Mouse (Mus musculus) heart, adult 2 months (tissue): ENCODE data around the gene Fem1a. TPM values are rescaled to one million over a fixed set of nuclear protein-coding genes. Genes with fewer than 3 reads are reported as not detected.

ENCODE experiments used
- DNase-seq, 2 experiments: peaks; one replicate each; pipeline ENCODE4 v3.0.0; 2021
- H3K27ac ChIP-seq: fragments of 200-600 bp; 2 replicates; pipeline ENCODE4 v1.8.1; 2022
- H3K27me3 ChIP-seq: fragments of 200-500 bp; 2 replicates; pipeline ENCODE4 v1.6.1; 2012; ENCODE audit warnings: mild to moderate bottlenecking, low read length, inconsistent platforms, mixed read lengths; ENCODE audit not compliant: control insufficient read depth, insufficient read depth
- H3K36me3 ChIP-seq: fragments of 200-500 bp; 2 replicates; pipeline ENCODE4 v1.6.1; 2012; ENCODE audit warnings: low read length, inconsistent platforms; ENCODE audit not compliant: control insufficient read depth, insufficient read depth
- H3K4me1 ChIP-seq: fragments of 200-500 bp; 2 replicates; pipeline ENCODE4 v1.6.1; 2011; ENCODE audit warnings: low read length; ENCODE audit not compliant: control insufficient read depth, insufficient read depth
- H3K4me3 ChIP-seq: fragments of 200-600 bp; 2 replicates; pipeline ENCODE4 v1.8.1; 2022
- H3K79me2 ChIP-seq: fragments of 200-500 bp; replicated peaks from 2 replicates; pipeline ENCODE4 v1.6.1; 2012; ENCODE audit warnings: mild to moderate bottlenecking, inconsistent platforms, low read length, moderate library complexity, mixed read lengths; ENCODE audit not compliant: control insufficient read depth, insufficient read depth
- H3K9ac ChIP-seq: fragments of 200-500 bp; 2 replicates; pipeline ENCODE4 v1.6.1; 2012; ENCODE audit warnings: low read depth, mild to moderate bottlenecking, control low read depth, inconsistent platforms, low read length, mixed read lengths
- CTCF ChIP-seq: fragments of 200-600 bp; IDR thresholded peaks from 2 replicates; pipeline ENCODE4 v1.8.1; 2022; ENCODE audit warnings: antibody characterized with exemption, mild to moderate bottlenecking, moderate library complexity
- EP300 ChIP-seq: fragments of 200-500 bp; IDR thresholded peaks from 2 replicates; pipeline ENCODE4 v1.6.1; 2011; ENCODE audit warnings: low read depth, low read length, control low read depth; ENCODE audit not compliant: insufficient read depth
- POLR2A ChIP-seq: fragments of 200-500 bp; IDR thresholded peaks from 2 replicates; pipeline ENCODE4 v1.6.1; 2011; ENCODE audit warnings: mild to moderate bottlenecking, low read depth, low read length, control low read depth; ENCODE audit not compliant: insufficient read depth
- WGBS: fragments of 180-500 bp; shearing (Covaris S2); methylation state at CpG from one replicate; pipeline ENCODE4 v1.1.7; 2018; 5-methylcytosine and 5-hydroxymethylcytosine counted together
- intact Hi-C: fragments of 180-260 bp; cut with DNase I; formaldehyde crosslinking; loops from one replicate; pipeline ENCODE4 v1.15.1; 2025
- polyA plus RNA-seq: library from polyadenylated mRNA; depleted of rRNA; stranded (reverse); fragments of >200 nt; gene quantifications from 2 replicates; pipeline ENCODE4 v1.2.3, GENCODE M21; 2012
- total RNA-seq, 2 experiments: library from RNA; stranded (reverse); gene quantifications; 2 replicates each; pipeline ENCODE4 v1.2.3; 2021

Fem1a gene
- total and polyA plus RNA-seq, 3 experiments, result 81.5 to 124 (median 108) TPM

DNA sequence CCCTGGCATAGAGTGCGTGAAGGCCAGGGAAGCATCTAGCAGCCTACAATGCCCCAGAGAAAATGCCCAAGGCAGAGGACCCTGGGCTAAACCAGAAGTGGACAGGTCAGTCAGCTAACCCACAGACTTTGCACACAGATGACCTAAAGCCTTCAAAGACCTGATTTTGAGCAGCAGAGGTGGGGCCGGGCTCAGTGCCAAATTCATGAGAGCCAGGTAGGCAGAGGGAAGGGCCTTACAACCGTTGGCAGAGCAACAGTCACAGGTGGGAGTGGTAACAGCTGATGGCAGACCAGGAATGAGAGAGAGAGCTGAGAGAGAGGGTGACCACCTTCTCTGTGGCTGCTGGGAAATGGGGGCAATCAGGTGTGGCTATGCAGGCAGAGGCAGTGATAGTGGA, 16.0 kb downstream of the Fem1a start:
- WGBS, result 66% methylated on average over 3 of the region's 3 CpGs
- Histone ChIP-seq H3K4me1 (peaks cover 16% of the 10 kb centered on the region), H3K36me3 (peaks cover 2% of the 10 kb centered on the region; the same call in 1 of the 2 replicates), H3K79me2 (no peaks in the 10 kb centered on the region; the same call in 1 of the 2 replicates), H3K27me3 (no peaks in the 10 kb centered on the region), H3K9ac (no peak overlapping the region), H3K27ac (no peak overlapping the region), H3K4me3 (no peak overlapping the region)
- intact Hi-C loops, result no loop called here
- no peak for TF ChIP-seq CTCF
- TF ChIP-seq POLR2A, result no peak
- no peak for TF ChIP-seq EP300
- peak in 1 of 2 experiments; percentile 19 for DNase-seq

DNA sequence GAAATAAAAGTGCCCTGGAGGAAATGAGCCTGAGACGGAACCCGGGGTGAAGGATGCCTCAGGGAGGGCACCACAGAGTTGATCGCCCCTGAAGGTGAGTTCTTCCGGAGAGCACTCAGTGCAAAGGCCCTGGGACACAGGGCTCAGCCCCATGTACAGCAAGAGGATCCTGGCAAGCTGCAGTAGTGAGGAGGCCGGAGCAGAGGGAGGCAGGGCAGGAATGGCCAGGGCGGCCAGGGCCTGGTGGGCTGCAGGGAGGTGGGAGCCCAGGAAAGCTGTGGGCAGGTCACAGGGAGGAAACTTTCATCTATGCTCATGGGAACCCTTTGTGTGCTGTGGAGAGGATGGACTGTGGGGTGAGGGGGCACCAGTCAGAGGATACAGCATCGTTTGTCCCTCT, 16.9 kb downstream of the Fem1a start:
- 51% methylated on average over 7 of the region's 7 CpGs for WGBS
- peaks cover 2% of the 10 kb centered on the region; the same call in 1 of the 2 replicates for H3K36me3 ChIP-seq
- peak in 1 of 2 experiments; percentile 19 for DNase-seq
- H3K9ac ChIP-seq, result no peak overlapping the region
- H3K4me1 ChIP-seq, result peaks cover 21% of the 10 kb centered on the region
- H3K4me3 ChIP-seq, result no peak overlapping the region
- TF ChIP-seq CTCF (no peak), POLR2A (no peak)
- H3K27me3 ChIP-seq, result no peaks in the 10 kb centered on the region
- intact Hi-C loops, result no loop called here
- no peaks in the 10 kb centered on the region; the same call in 1 of the 2 replicates for H3K79me2 ChIP-seq
- H3K27ac ChIP-seq, result peak overlapping the region; percentile 17; the same call in 1 of the 2 replicates

DNA sequence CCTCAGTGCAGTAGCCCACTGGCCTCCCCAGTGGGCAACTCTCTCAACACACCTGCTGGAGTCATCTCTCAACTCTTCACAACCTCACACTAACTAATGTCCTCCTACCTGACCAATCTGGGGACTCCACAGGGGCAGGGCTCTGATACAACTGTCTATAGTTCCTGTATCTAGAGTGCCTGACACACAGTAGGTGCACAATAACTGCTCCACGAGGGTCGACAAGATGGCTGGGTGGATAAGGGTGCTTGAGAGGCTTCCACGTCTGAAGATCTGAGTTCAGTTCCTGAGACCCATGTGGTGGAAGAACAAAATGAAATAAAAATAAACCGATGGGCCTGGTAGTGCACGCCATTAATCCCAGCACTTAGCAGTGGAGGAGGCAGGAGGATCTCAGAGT, 17.4 kb downstream of the Fem1a start:
- intact Hi-C loops, result no loop called here
- WGBS, result 76% methylated on average over 5 of the region's 5 CpGs
- DNase-seq, result peak in 1 of 2 experiments; percentile 15
- TF ChIP-seq CTCF (no peak), EP300 (no peak), POLR2A (no peak)
- Histone ChIP-seq H3K27me3 (no peaks in the 10 kb centered on the region), H3K79me2 (no peaks in the 10 kb centered on the region; the same call in 1 of the 2 replicates), H3K4me3 (no peak overlapping the region), H3K27ac (no peak overlapping the region), H3K36me3 (peaks cover 2% of the 10 kb centered on the region; the same call in 1 of the 2 replicates), H3K9ac (no peak overlapping the region), H3K4me1 (peaks cover 21% of the 10 kb centered on the region)

DNA sequence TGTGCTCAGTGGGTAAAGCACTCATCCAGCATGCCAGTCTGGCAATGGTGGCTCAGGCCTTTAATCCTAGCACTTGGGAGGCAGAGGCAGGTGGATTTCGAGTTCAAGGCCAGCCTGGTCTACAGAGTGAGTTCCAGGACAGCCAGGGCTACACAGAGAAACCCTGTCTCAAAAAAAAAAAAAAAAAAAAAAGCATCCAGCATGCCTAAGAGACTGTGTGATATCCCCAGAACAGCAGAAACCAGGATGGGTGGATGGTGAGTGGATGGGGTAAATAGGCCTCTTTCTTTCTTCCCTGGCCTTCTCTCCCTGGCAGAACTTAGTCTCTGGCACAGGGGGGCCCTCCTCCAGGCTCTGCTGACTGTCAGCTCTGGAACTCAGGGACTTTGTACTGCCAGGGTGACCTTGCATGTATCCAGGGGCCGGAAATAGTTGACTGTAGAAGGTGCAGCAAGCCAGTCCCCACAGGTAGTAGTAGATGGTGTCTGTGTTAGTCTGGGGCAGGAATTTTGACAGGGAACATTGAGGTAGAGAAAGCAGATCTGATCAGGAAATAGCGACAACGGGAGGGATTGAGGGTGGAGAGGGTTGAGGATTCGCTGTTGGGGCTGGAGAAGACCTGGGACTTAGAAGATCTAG, 19.4 kb downstream of the Fem1a start:
- Histone ChIP-seq H3K4me3 (peak overlapping the region; percentile 72), H3K36me3 (peaks cover 2% of the 10 kb centered on the region; the same call in 1 of the 2 replicates), H3K9ac (peak overlapping the region; percentile 95), H3K79me2 (no peaks in the 10 kb centered on the region; the same call in 1 of the 2 replicates), H3K4me1 (peaks cover 21% of the 10 kb centered on the region), H3K27ac (peak overlapping the region; percentile 89), H3K27me3 (no peaks in the 10 kb centered on the region)
- DNase-seq, result peak in 1 of 2 experiments; percentile 64
- TF ChIP-seq POLR2A (no peak), CTCF (no peak), EP300 (no peak)
- 8% methylated on average over 5 of the region's 5 CpGs for WGBS
- intact Hi-C loops, result loop anchor here (5.0 kb wide), 1 partner anchor 76 kb away; no protein-coding TSS in a partner anchor

DNA sequence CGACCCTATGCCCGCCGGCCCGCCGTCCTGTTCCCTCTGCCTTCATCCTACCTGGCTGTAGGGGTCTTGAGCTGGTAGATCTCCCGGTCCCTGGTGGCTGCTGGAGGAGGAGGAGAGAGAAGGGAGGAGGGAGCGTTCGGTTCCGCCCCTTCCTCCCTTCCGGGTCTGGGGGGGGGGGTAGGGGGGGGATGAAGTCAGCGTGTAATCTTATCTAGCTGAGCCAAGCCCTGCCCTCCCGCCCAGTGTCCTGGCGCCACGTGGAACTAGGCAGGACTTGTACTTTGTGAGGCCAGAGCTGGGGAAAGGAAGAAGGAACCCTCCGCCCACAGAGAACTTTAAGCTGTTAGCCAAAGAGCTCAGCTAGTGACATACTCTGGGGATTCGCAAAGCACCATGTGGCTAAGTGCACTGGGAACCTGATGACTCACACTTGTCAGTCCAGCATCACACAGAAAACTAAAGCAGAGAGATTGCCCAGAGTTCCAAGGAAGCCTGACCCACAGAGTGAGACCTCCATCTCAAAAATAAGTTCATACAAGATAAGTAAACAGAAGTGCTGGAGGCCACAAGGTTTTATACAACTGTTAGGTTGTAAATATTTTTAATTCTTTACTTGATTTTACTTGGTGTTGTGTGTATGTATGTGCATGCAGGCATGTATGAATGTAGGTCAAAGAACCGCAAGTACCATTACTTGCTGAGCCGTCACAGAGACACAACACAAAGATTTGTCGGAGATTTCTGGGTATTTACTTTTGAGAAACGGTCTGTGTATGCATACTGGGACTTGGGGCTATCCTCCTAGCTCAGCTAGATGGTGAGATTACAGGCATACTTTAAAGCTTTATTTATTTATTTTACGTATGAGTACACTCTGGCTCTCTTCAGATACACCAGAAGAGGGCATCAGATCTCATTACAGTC, 20.3 kb downstream of the Fem1a start, which contains the start of gene Ticam1:
Gene Ticam1, minus strand, starts transcription at position 144 of the 924 bp plus-strand sequence.
- H3K4me1 ChIP-seq, result peaks cover 21% of the 10 kb centered on the region
- WGBS, result 2% methylated on average over 20 of the region's 21 CpGs
- intact Hi-C loops, result loop anchor here (5.0 kb wide), 1 partner anchor 75 kb away; no protein-coding TSS in a partner anchor
- no peaks in the 10 kb centered on the region for H3K27me3 ChIP-seq
- peak; percentile 88 to 96 for DNase-seq
- TF ChIP-seq EP300 (peak; percentile 95), CTCF (peak; percentile 57), POLR2A (peak; percentile 64)
- no peaks in the 10 kb centered on the region; the same call in 1 of the 2 replicates for H3K79me2 ChIP-seq
- H3K27ac ChIP-seq, result peak within 1 kb of the TSS; percentile 89
- peaks cover 2% of the 10 kb centered on the region; the same call in 1 of the 2 replicates for H3K36me3 ChIP-seq
- H3K9ac ChIP-seq, result peak within 1 kb of the TSS; percentile 95
- H3K4me3 ChIP-seq, result peak within 1 kb of the TSS; percentile 72
